Mouse (Mus musculus) myocyte (in vitro differentiated cells): Measurements from ENCODE around the gene Gm20425. TPM values are rescaled to one million over a fixed set of nuclear protein-coding genes. Genes with fewer than 3 reads are reported as not detected.

Experiments
- H3K27me3 ChIP-seq: one replicate; pipeline ENCODE4 v1.6.1; 2011; ENCODE audit not compliant: control insufficient read depth, insufficient read depth, insufficient read length
- H3K36me3 ChIP-seq: one replicate; pipeline ENCODE4 v1.6.1; 2011; ENCODE audit not compliant: control insufficient read depth, insufficient read depth
- H3K4me2 ChIP-seq: one replicate; pipeline ENCODE4 v1.6.1; 2011; ENCODE audit warnings: low read depth, control low read depth
- H3K4me3 ChIP-seq: one replicate; pipeline ENCODE4 v1.5.1; 2011; ENCODE audit warnings: mild to moderate bottlenecking, control low read depth, moderate library complexity
- H3K79me2 ChIP-seq: one replicate; pipeline ENCODE4 v1.6.1; 2011; ENCODE audit not compliant: control insufficient read depth, insufficient read depth
- H3ac ChIP-seq: one replicate; pipeline ENCODE4 v1.6.1; 2011; ENCODE audit not compliant: control insufficient read depth, insufficient read length
- CEBPB ChIP-seq: IDR thresholded peaks from 2 replicates; pipeline ENCODE4 v1.6.1; 2011; ENCODE audit warnings: mild to moderate bottlenecking, moderate library complexity; ENCODE audit not compliant: poor library complexity, insufficient read depth, severe bottlenecking
- E2F4 ChIP-seq: IDR thresholded peaks from one replicate; pipeline ENCODE4 v1.6.1; 2011; ENCODE audit warnings: mild to moderate bottlenecking, control low read depth, moderate library complexity; ENCODE audit not compliant: insufficient read depth
- MAX ChIP-seq: IDR thresholded peaks from one replicate; pipeline ENCODE4 v1.6.1; 2011; ENCODE audit warnings: low read depth, mild to moderate bottlenecking, control low read depth
- MYOD1 ChIP-seq, 3 experiments: IDR thresholded peaks; one replicate each; pipeline ENCODE4 v1.6.1; 2011; ENCODE audit warnings: control low read depth in 2 of 3, low read depth in 2 of 3, mild to moderate bottlenecking in 2 of 3, moderate library complexity in 1 of 3; ENCODE audit not compliant: insufficient read length in 2 of 3, control insufficient read depth in 1 of 3
- MYOG ChIP-seq, 3 experiments: IDR thresholded peaks; one replicate each; pipeline ENCODE4 v1.6.1; 2011; ENCODE audit warnings: control low read depth in 2 of 3, low read depth in 2 of 3, mild to moderate bottlenecking in 2 of 3; ENCODE audit not compliant: insufficient read length in 2 of 3, control insufficient read depth in 1 of 3, insufficient read depth in 1 of 3
- POLR2A ChIP-seq: IDR thresholded peaks from one replicate; pipeline ENCODE4 v1.6.1; 2011; ENCODE audit warnings: low read depth, mild to moderate bottlenecking, control low read depth, moderate library complexity; ENCODE audit not compliant: insufficient read length
- POLR2AphosphoS2 ChIP-seq: IDR thresholded peaks from one replicate; pipeline ENCODE4 v1.6.1; 2011; ENCODE audit warnings: low read depth, control low read depth; ENCODE audit not compliant: insufficient read length
- REST ChIP-seq: IDR thresholded peaks from one replicate; pipeline ENCODE4 v1.6.1; 2011; ENCODE audit warnings: mild to moderate bottlenecking, control low read depth, moderate library complexity; ENCODE audit not compliant: insufficient read depth, insufficient read length
- SRF ChIP-seq: IDR thresholded peaks from one replicate; pipeline ENCODE4 v1.6.1; 2011; ENCODE audit warnings: low read depth; ENCODE audit not compliant: control insufficient read depth, insufficient read length
- TCF12 ChIP-seq: IDR thresholded peaks from one replicate; pipeline ENCODE4 v1.6.1; 2011; ENCODE audit warnings: mild to moderate bottlenecking, control low read depth; ENCODE audit not compliant: poor library complexity, insufficient read depth, severe bottlenecking
- TCF3 ChIP-seq: IDR thresholded peaks from one replicate; pipeline ENCODE4 v1.6.1; 2011; ENCODE audit warnings: low read depth, control low read depth; ENCODE audit not compliant: insufficient read length
- USF1 ChIP-seq: IDR thresholded peaks from one replicate; pipeline ENCODE4 v1.6.1; 2011; ENCODE audit warnings: low read depth, mild to moderate bottlenecking, control low read depth, moderate library complexity
- polyA plus RNA-seq: library from polyadenylated mRNA; unstranded; fragments of >200 nt; fragmentation: generic; extraction: Trizol; gene quantifications from one replicate; pipeline ENCODE4 v1.2.1, GENCODE M21; 2012; ENCODE audit warnings: missing spikeins

Gm20425 gene
- polyA plus RNA-seq, 1 experiment: not detected

DNA sequence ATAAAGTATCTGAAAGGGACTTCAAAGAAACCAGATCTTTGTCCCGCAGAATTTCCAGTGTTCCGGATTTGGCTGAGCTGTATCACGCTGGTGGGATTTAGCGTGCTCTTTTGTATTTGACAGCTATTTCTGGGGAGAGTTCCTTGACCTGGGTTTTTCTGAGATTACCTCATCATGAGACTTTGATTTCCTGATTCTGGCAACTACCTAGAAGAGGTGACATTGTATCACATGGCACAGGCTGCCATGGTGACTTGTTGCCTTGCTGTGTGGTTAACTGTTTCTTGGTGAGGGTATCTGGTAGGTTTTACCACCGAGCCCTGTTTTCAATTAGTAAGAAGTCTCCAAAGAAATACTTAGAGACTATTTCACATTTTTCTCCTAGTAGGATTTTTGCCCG is 9.4 kb upstream of the Gm20425 start:
- no peak for TF ChIP-seq SRF
- TF ChIP-seq TCF3: no peak
- TF ChIP-seq MAX: no peak
- TF ChIP-seq USF1: no peak
- TF ChIP-seq E2F4: no peak
- no peak for TF ChIP-seq POLR2AphosphoS2
- no peak for TF ChIP-seq POLR2A
- TF ChIP-seq MYOD1 (IDR thresholded peaks at IDR 0.05; ENCODE audit: control insufficient read depth in 1 of 3, insufficient read length in 2 of 3, low read depth in 2 of 3): no peak
- no peak for TF ChIP-seq REST
- TF ChIP-seq TCF12: no peak
- TF ChIP-seq CEBPB: no peak
- no peak for TF ChIP-seq MYOG (IDR thresholded peaks at IDR 0.05; ENCODE audit: control insufficient read depth in 1 of 3, insufficient read depth in 1 of 3, insufficient read length in 2 of 3, low read depth in 2 of 3)
- H3K4me2 ChIP-seq: no peak overlapping the region
- no peak overlapping the region for H3K4me3 ChIP-seq

DNA sequence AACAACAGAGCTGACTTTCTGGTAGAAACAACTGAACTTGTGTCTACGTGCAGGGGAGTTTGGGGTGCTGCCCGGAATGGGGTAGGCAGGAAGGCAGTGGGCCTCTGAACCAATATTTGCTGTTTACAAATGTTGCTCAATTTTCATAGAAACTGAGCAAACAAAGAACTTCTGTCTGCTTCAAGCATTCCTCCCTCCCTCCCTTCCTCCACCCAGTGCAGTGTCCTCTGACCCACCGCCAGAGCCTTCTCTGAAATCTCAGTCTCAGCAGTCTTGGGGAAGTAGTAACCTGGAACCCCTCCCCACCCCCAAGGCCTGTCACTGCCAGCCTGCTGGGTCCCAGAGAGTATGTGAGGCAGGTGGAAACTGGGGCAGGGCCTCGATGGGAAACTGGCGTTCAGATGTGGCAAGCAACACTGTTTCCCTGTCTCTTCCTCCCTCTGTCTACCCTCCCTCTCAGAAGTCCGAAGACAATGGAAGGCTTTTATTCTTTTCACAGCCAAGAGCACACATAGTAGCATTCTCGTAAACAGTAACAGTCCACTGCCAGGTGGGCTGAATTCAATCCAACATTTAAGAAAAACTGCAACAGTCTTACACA is 4.6 kb upstream of the Gm20425 start:
- TF ChIP-seq SRF: no peak
- no peak for TF ChIP-seq POLR2A
- TF ChIP-seq MAX: no peak
- TF ChIP-seq E2F4: no peak
- TF ChIP-seq TCF3: no peak
- no peak for TF ChIP-seq MYOG (IDR thresholded peaks at IDR 0.05; ENCODE audit: control insufficient read depth in 1 of 3, insufficient read depth in 1 of 3, insufficient read length in 2 of 3, low read depth in 2 of 3)
- H3K79me2 ChIP-seq: no peaks in the 10 kb centered on the region
- no peak overlapping the region for H3K4me2 ChIP-seq
- H3ac ChIP-seq: no peak overlapping the region
- H3K4me3 ChIP-seq: no peak overlapping the region
- no peaks in the 10 kb centered on the region for H3K36me3 ChIP-seq
- peaks cover 11% of the 10 kb centered on the region for H3K27me3 ChIP-seq

More for the DNA sequence above, 9.4 kb upstream of the Gm20425 start:
- Histone ChIP-seq H3K36me3 (no peaks in the 10 kb centered on the region), H3K79me2 (no peaks in the 10 kb centered on the region), H3ac (no peak overlapping the region), H3K27me3 (peaks cover 13% of the 10 kb centered on the region)

DNA sequence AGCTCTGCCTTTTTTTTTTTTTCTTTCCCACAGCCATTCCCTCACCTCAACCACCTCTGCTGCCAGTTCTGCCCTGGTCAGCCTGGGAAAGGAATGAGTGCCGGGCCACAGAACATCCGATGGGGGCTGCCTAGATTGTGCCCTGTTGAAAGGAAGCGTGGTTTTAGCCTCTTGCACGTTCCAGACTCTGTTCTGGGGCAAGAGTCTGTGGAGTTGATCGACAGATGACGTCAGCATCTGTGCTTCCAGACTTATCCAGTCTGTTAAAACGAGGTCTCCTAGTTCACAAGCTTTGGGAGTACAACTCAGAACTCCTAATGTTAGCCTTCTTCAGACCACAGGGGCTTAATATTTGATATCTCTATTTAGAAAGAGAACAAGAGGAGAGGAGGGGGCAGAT is 4.0 kb upstream of the Gm20425 start:
- TF ChIP-seq E2F4 (no peak), USF1 (no peak), TCF12 (no peak), REST (no peak), SRF (no peak), TCF3 (no peak), MAX (no peak), MYOD1 (IDR thresholded peaks at IDR 0.05; ENCODE audit: control insufficient read depth in 1 of 3, insufficient read length in 2 of 3, low read depth in 2 of 3) (no peak), POLR2A (no peak), POLR2AphosphoS2 (no peak), MYOG (IDR thresholded peaks at IDR 0.05; ENCODE audit: control insufficient read depth in 1 of 3, insufficient read depth in 1 of 3, insufficient read length in 2 of 3, low read depth in 2 of 3) (no peak), CEBPB (no peak)
- Histone ChIP-seq H3ac (no peak overlapping the region), H3K79me2 (no peaks in the 10 kb centered on the region), H3K36me3 (no peaks in the 10 kb centered on the region), H3K27me3 (peaks cover 8% of the 10 kb centered on the region), H3K4me2 (no peak overlapping the region), H3K4me3 (no peak overlapping the region)

DNA sequence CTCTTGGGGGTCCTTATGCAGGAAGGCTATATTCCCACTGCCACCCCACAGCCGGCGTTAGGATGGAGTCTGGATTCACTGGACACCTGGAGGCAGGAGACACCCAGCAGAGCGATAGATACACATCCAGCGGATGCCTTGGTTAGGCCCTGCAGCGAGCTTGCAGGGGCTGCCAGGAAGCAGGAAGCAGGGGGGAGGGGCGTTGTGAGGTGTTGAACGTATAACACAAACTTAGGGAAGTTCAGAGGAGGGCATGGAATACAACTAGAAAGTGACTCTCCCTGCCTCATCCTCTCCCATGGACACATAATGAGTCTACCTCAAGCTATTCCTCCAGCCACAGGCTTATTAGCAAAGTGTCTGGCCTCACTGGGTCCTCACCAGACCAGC is 2.9 kb upstream of the Gm20425 start:
- TF ChIP-seq SRF (no peak), CEBPB (no peak), TCF12 (no peak), E2F4 (no peak), MAX (no peak), MYOD1 (IDR thresholded peaks at IDR 0.05; ENCODE audit: control insufficient read depth in 1 of 3, insufficient read length in 2 of 3, low read depth in 2 of 3) (no peak), POLR2AphosphoS2 (no peak), REST (no peak), POLR2A (no peak), TCF3 (no peak), USF1 (no peak), MYOG (IDR thresholded peaks at IDR 0.05; ENCODE audit: control insufficient read depth in 1 of 3, insufficient read depth in 1 of 3, insufficient read length in 2 of 3, low read depth in 2 of 3) (no peak)
- Histone ChIP-seq H3K27me3 (peaks cover 9% of the 10 kb centered on the region), H3K4me3 (no peak overlapping the region), H3K79me2 (no peaks in the 10 kb centered on the region), H3ac (no peak overlapping the region), H3K36me3 (no peaks in the 10 kb centered on the region), H3K4me2 (no peak overlapping the region)

DNA sequence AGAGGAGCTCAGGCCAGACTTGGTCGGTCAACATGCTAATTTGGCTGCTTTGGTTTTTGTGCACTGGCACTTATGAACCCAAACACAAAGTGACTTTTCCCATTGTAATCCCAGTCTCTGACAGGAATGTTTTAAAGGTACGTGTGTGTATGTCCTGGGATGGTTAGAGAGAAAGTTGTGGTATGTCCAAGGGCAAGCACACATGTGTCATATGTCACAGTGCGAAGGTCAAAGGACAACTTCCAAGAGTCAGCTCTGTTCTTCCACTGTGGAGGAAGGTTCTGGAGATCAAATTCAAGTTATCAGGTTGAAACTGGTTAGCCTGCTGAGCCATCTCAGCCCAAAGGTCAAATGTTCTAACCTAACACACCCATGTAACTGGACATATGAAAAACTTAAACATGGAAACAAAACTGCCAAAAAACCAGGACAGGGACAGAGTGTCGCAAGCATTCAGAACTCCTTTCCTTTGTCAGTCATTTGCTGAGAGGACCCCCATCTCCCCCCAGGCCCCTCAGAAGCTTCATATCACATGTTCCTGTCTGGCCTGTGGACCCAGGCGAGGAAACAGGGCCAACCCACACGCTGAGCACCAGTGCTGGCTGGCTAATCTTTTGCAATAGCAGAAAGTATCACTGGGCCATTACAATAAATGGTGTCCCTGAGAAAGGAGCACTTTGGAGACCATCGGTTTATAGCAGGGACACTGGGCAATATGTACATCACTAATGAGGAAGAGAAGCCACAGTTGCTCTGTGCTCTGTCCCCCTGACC is 2.3 kb upstream of the Gm20425 start:
- no peaks in the 10 kb centered on the region for H3K79me2 ChIP-seq
- H3K27me3 ChIP-seq: peaks cover 12% of the 10 kb centered on the region
- no peak overlapping the region for H3K4me2 ChIP-seq
- no peak for TF ChIP-seq TCF3
- TF ChIP-seq USF1: no peak
- TF ChIP-seq MYOD1 (IDR thresholded peaks at IDR 0.05; ENCODE audit: control insufficient read depth in 1 of 3, insufficient read length in 2 of 3, low read depth in 2 of 3): no peak
- no peak overlapping the region for H3K4me3 ChIP-seq
- H3K36me3 ChIP-seq: no peaks in the 10 kb centered on the region
- no peak overlapping the region for H3ac ChIP-seq
